Mouse (Mus musculus): Measurements from ENCODE around the gene 4930415O20Rik. TPM values are rescaled to one million over a fixed set of nuclear protein-coding genes. Genes with fewer than 3 reads are reported as not detected.

Gene 4930415O20Rik
- total RNA-seq, 4 experiments from 2014 or later, result not detected

GRCm38 (mm10) chr15:98604041-98604575 is 33.3 kb downstream of the 4930415O20Rik start:
- no peak for DNase-seq (ENCODE audit: low spot score in 2 of 2)

DNA sequence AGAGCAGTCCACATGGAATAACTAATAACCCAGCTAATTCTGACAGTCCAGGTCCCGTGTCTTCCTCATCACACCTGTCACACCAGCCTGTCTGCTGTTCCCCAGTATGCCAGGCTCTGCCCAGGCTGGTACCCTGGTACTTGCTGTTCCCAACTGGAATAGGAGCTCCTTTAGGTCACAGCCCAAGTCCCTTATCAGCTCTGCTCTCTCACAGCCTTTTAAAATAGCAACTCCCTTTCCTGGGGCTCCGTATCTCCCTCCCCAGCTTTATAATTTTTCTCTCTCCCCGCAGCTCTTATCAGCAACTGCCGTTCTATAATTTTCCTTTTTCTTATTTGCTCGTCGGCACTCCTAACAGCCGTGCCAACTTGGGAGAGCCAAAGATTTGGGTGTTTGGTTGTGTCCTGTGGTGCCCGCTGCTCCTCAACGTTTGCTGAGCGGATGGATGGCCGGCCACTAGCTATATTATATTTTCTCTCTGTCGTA is 35.3 kb downstream of the 4930415O20Rik start:
- no peak for DNase-seq (ENCODE audit: low spot score in 2 of 2)

DNA sequence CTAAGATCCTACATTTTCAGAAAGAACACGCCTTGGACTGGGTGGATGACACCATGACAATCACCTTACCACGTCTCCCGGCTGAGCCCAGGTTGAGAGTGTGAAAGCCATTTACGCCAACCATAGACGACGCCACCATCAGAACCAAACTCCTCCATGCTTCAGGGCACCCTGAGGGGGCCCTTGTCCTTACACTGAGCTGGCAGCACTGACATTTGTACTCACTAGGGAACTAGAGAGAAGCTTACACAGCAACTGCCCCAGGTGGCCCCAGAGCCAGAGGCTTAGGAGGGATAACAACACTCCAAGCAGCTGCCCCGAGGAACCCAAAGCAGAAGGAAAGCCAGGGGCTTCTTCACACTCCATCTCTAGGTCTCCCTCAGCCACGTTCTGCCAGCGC is 35.9 kb downstream of the 4930415O20Rik start:
- no peak for DNase-seq (ENCODE audit: low spot score in 2 of 2)

DNA sequence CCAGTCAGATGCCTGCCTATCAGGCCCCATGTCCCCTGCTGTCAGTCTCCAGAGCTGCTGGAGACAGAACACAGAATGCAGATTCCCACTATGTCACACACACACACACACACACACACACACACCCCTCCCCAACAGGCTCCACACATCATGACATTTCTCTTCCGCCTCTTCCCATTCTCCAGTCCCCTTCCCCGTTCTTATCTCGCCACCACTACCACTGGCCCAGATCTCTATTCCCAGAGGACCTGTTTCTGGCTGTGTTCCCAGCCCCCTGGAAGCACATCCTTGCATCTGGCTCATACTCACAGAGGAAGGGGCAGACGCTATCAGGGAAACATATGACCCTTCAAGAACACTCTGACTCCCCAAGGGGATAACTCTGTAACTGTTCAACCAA is 36.8 kb downstream of the 4930415O20Rik start:
- no peak for DNase-seq (ENCODE audit: low spot score in 2 of 2)

DNA sequence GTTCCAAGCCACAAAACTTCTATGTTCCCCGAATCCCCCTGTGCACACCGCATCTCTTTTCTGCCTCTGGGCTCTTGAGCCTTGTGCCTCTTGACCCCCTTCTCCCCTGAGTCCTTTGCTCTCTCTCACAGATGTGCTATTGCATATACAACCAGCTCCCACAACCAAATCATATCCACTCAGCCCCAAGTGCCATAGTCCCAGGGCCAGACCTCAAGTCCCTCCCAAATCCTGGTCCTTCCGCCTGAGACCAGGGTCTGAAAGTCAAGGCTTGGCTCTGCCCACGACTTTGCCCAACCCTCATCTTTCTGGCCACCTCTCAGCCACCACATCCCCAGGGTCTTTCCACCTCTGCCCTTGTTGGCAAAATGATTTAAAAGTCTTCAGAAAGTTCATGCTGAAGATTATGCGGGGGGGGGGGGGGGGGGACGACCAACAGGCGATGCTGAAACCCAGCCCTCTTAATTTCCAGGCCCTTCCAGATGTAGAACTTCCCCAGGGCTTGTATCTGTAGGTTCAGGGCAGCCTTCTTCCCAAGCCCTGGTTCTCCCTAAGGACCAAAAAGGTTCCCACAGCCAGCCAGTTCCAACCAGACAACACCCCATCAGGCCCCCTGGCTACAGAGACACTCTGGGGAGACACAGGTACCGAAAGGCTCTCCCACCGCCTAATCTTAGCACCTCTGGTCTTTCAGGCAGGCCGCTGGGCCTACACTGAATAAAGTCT is 37.4 kb downstream of the 4930415O20Rik start:
- no peak for DNase-seq (ENCODE audit: low spot score in 2 of 2)

- DNase-seq (ENCODE audit: low spot score in 2 of 2), result no peak
Observed at GRCm38 (mm10) chr15:98608784-98609250, 38.0 kb downstream of the 4930415O20Rik start.

DNA sequence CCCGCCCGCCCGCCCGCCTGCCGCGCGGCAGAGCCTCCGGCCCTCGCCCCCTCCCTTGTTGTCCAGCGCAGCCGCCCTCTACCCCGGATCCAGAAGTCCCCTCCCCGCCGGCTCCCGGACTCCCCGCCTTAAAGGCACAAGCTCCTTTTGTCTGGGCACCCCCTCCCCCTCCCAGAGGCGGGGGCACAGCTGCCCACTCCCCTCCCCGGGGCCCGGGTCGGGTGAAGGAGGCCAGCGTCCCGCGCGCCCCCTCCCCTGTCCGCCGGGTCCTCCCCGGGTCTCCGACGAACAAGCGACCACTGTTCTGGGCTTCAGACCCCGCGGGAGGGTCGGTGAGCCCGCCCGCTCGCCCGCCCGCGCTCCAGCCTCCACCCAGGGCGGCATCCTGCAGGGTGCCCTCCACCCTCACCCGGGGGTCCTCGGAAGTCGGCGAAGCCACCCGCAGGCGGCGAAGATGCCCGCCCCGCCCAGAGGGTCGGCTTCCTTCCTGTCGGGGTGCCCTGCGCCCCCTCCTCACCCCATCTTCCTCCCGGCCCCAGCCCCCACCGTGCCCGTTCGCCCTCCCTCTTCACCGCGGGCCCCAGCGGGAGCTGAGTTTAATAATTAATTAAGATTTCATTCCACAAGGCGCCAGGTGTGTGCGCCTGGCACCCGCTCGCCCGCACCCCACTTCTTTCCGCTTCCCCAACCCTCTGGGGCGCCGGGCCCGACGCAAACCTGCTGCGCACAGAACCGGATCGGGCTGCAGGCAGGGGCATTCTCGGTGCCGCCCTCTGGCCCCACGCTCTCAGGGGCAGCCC is 38.7 kb downstream of the 4930415O20Rik start, which contains the start of gene Adcy6:
Adcy6 (minus strand) TSS at position 746 of the 800 bp plus-strand sequence.
- peak in 1 of 2 experiments; percentile 68 for DNase-seq (ENCODE audit: low spot score in 2 of 2)

GRCm38 (mm10) chr15:98610131-98610633 is 39.4 kb downstream of the 4930415O20Rik start:
- DNase-seq (ENCODE audit: low spot score in 2 of 2), result no peak

GRCm38 (mm10) chr15:98612229-98612628 is 41.4 kb downstream of the 4930415O20Rik start:
- no peak for DNase-seq (ENCODE audit: low spot score in 2 of 2)

DNA sequence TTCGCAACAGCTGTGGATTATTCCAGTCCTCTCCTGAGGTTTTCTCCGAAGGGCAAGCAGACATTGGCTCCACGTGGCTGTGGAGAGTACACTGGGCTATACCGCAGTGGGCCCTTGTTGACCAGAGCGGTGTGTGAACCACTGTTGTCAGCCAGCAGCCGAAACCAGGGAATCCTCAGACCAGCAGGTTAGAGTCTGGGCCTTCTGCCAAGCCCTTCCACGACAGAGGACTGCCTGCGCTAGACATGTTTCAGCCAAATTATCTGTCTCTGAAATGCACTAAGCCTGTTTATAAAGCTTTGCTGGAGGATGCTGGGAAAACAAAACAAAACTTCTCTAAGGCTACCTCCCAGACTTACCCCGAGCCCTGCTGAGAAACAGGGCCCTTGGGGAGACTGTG is 43.7 kb downstream of the 4930415O20Rik start:
- DNase-seq (ENCODE audit: low spot score in 2 of 2), result no peak

GRCm38 (mm10) chr15:98614971-98615370 is 44.2 kb downstream of the 4930415O20Rik start:
- no peak for DNase-seq (ENCODE audit: low spot score in 2 of 2)

GRCm38 (mm10) chr15:98615751-98616150 is 44.9 kb downstream of the 4930415O20Rik start:
- no peak for DNase-seq (ENCODE audit: low spot score in 2 of 2)

- DNase-seq (ENCODE audit: low spot score in 2 of 2), result no peak
Observed at GRCm38 (mm10) chr15:98616362-98617175, 45.8 kb downstream of the 4930415O20Rik start.

GRCm38 (mm10) chr15:98617176-98617537 is 46.4 kb downstream of the 4930415O20Rik start:
- DNase-seq (ENCODE audit: low spot score in 2 of 2), result peak in 1 of 2 experiments; percentile 85

- no peak for DNase-seq (ENCODE audit: low spot score in 2 of 2)
Observed at GRCm38 (mm10) chr15:98622199-98622598, 51.4 kb downstream of the 4930415O20Rik start.

GRCm38 (mm10) chr15:98622721-98623120 is 51.9 kb downstream of the 4930415O20Rik start:
- DNase-seq (ENCODE audit: low spot score in 2 of 2), result no peak

DNA sequence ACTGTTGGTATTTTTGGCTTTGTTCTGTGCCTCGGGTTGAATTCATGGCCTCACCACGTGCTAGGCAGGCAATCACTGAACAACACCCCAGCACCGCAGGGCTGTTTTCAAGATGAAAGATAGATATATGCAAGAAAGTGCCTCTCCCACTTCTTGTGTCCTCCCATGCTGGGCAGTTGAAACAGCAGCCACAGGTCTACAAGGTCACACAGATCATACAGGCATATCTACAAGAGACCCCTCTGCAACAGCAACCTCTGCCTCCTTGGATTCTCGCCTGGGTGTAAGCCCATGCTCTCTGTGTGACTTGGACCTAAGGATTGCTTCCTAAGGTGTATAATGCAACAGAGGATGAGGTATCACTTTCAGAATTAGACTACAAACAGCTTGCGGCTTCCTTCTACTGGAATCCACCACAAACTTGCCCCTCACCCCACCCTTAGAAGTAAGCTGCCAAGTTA is 52.6 kb downstream of the 4930415O20Rik start:
- no peak for DNase-seq (ENCODE audit: low spot score in 2 of 2)

DNA sequence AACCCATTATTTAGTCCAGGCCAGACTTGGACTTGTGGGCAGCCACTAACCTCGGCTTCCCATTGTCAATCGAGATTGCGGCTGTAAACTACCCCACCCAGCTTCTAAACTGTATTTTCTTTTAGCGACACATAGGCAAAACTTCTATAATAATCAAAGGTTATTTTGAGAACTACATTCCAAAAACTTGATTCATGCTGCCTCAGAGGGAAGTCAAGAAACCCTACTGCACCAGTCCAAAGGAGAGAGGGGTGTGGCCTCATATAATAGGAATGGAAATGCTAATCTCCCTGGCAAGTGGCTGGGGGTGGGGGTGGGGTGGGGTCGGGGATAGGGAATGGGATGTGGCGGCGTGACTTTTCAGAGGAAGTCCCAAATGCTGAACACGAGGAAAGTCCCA is 55.3 kb downstream of the 4930415O20Rik start:
- DNase-seq (ENCODE audit: low spot score in 2 of 2), result no peak

DNA sequence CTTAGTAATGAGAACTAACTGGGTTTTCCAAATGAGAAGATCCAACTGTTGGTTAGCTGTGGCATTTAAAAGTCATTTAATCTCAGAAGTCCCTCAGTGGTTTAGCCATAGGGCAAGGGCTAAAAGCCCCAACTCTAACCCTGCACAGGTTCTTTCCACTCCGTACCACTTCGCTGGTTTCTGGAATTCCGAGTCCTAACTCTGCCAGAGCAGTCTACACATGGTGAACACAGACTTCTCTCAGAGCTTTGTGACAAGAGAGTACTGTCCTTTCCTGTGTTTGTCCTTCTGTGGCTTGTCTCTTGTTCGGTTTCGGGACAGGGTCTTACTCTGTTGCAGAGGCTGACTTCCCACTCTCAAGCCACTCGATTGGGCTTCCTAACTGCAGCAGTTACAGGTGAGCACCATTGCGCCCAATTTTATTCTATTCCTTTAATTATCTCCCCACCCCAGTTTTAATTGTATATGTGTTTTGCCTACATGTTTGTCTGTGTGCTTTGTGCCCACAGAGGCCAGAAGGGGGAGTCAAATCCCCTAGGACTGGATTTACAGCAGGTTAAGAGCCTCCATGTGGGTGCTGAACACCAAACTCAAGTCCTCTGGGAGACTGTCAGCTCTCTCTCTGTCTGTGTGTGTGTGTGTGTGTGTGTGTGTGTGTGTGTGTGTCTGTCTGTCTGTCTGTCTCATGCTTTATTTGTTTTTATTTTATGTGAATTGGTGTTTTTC is 55.8 kb downstream of the 4930415O20Rik start:
- DNase-seq (ENCODE audit: low spot score in 2 of 2), result no peak

- DNase-seq (ENCODE audit: low spot score in 2 of 2), result no peak
Observed at GRCm38 (mm10) chr15:98628589-98629254, 57.9 kb downstream of the 4930415O20Rik start.
